Mouse (Mus musculus): ENCODE measurements around the gene Tesk1.

- TF ChIP-seq POLR2A (IDR thresholded peaks at IDR 0.05; ENCODE audit: control insufficient read depth, extremely low read depth, insufficient read depth, low read length, poor library complexity) (no peak), CTCF (IDR thresholded peaks at IDR 0.05; ENCODE audit: borderline replicate concordance, control insufficient read depth, extremely low read depth, insufficient read depth, low read length, poor library complexity) (no peak)
Observed at GRCm38 (mm10) chr4:43447251-43447650, 5.5 kb downstream of the Tesk1 start.
